Mouse (Mus musculus): ENCODE data around the gene Zc3h12b.

DNA sequence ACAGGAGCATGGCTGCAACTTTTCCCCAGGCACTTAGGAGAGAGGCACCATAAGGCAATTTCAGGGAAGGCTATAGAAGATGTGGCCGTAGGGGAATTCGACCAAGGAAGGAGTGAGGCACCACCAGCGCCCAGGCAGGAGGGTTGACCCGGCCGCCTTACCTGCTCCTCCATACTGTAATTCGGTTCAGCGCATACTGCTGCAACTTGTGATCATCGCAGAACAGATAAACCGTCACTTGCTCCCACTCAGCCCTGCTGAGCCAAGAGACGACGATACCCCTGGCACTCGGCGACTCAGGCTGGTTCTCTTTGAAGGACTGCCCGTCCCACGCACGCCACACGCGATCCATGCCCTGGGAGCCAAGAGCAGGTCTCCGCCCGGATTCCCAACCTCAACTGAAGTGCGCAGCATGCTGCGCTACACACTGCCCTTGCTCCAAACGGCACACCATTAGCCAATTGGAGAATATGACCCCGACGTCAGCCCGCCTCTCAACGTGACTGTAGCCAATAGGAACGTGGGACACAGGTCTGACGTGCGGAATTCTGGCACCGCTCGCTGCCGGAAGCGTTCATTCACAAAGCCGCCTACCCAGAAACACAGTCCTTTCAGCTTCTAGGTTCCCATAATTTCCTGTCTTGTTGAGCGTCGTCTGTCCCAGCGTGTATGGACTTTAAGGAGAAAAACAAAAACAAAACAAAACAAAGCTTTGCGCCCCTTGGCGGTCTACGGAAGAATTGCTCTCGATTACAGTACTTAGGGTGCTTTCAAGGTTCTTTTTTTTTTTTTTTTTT, 245.2 kb downstream of the Zc3h12b start, which contains the start of gene Las1l:
- no peak for TF ChIP-seq CTCF (IDR thresholded peaks at IDR 0.05; ENCODE audit: control insufficient read depth, insufficient read depth, low read length)
- peak; percentile 91 for TF ChIP-seq POLR2A (IDR thresholded peaks at IDR 0.05; ENCODE audit: borderline replicate concordance, control insufficient read depth, low read depth, low read length)
